Mouse (Mus musculus) hindbrain, postnatal 0 days (tissue): Measurements from ENCODE around the gene Grtp1. TPM values are rescaled to one million over a fixed set of nuclear protein-coding genes. Genes with fewer than 3 reads are reported as not detected.

Experiments
- ATAC-seq: fragments of 200-750 bp; cut with Nextera tagmentation; 2 replicates; pipeline ENCODE4 v1.8.0; 2017; ENCODE audit warnings: mild to moderate bottlenecking, moderate TSS enrichment, moderate library complexity
- DNase-seq: peaks from one replicate; pipeline ENCODE4 v3.0.0-alpha.2; 2015; ENCODE audit warnings: low spot score
- H3K27ac ChIP-seq: fragments of 300-500 bp; sonication (generic); 2 replicates; pipeline ENCODE4 v1.5.1; 2014; ENCODE audit warnings: mild to moderate bottlenecking
- H3K27me3 ChIP-seq: fragments of 300-500 bp; sonication (generic); 2 replicates; pipeline ENCODE4 v1.6.1; 2014; ENCODE audit warnings: low read length, mixed read lengths; ENCODE audit not compliant: insufficient read depth
- H3K36me3 ChIP-seq: fragments of 300-500 bp; sonication (generic); 2 replicates; pipeline ENCODE4 v1.6.1; 2014; ENCODE audit warnings: low read length, mixed read lengths; ENCODE audit not compliant: insufficient read depth
- H3K4me1 ChIP-seq: fragments of 300-500 bp; sonication (generic); 2 replicates; pipeline ENCODE4 v1.6.1; 2014; ENCODE audit warnings: antibody characterized with exemption, low read length, mixed read lengths; ENCODE audit not compliant: insufficient read depth
- H3K4me2 ChIP-seq: fragments of 300-500 bp; sonication (generic); 2 replicates; pipeline ENCODE4 v1.6.1; 2014; ENCODE audit warnings: low read depth, mild to moderate bottlenecking, low read length, moderate library complexity, mixed read lengths
- H3K4me3 ChIP-seq: fragments of 300-500 bp; sonication (generic); 2 replicates; pipeline ENCODE4 v1.5.1; 2014; ENCODE audit warnings: low read length
- H3K9ac ChIP-seq: fragments of 300-500 bp; sonication (generic); replicated peaks from 2 replicates; pipeline ENCODE4 v1.6.1; 2014; ENCODE audit warnings: mild to moderate bottlenecking, low read length, moderate library complexity, mixed read lengths
- H3K9me3 ChIP-seq: fragments of 300-500 bp; sonication (generic); 2 replicates; pipeline ENCODE4 v1.6.1; 2016; ENCODE audit warnings: low read length, mixed read lengths
- CTCF ChIP-seq: IDR thresholded peaks from 2 replicates; pipeline ENCODE4 v1.5.1; 2016; ENCODE audit warnings: antibody characterized with exemption, control low read depth, low read depth
- WGBS: fragments of 180-500 bp; shearing (Covaris S2); extraction: QIAGEN DNeasy Blood & Tissue Kit; methylation state at CpG from one replicate; pipeline ENCODE4 v1.1.7; 2014; 5-methylcytosine and 5-hydroxymethylcytosine counted together
- polyA plus RNA-seq: library from polyadenylated mRNA; unstranded; fragments of >200 nt; fragmentation: Nextera tagmentation; extraction: Ambion mirVana; gene quantifications from 2 replicates; pipeline ENCODE4 v1.2.1, GENCODE M21; 2015
- total RNA-seq: library from RNA; depleted of rRNA; stranded (reverse); fragments of >200 nt; gene quantifications from 2 replicates; pipeline ENCODE4 v1.2.3, GENCODE M21; 2014

Gene Grtp1
- total and polyA plus RNA-seq, 2 experiments from 2014 or later, result 14.8 to 17.1 TPM

- Histone ChIP-seq H3K36me3 (no peaks in the 10 kb centered on the region), H3K9ac (no peak overlapping the region; the same call in 1 of the 2 replicates), H3K4me1 (peaks cover 10% of the 10 kb centered on the region; the same call in 1 of the 2 replicates), H3K27me3 (peaks cover 15% of the 10 kb centered on the region; the same call in 1 of the 2 replicates), H3K4me2 (peak overlapping the region; percentile 79), H3K9me3 (no peaks in the 10 kb centered on the region), H3K27ac (no peak overlapping the region), H3K4me3 (peak overlapping the region; percentile 70)
- no peak for TF ChIP-seq CTCF
- WGBS, result 27% methylated on average over 14 of the region's 14 CpGs
- ATAC-seq (no peak), DNase-seq (no peak)
These were observed 897 bp downstream of the Grtp1 start for GRCm38 (mm10) chr8:13199385-13200061.

- DNase-seq (no peak), ATAC-seq (no peak)
- Histone ChIP-seq H3K27me3 (0 out of 2 replicates have a peak, but pooled peaks cover 6% of the 10 kb centered on the region), H3K4me3 (no peak overlapping the region), H3K9ac (no peak overlapping the region), H3K36me3 (no peaks in the 10 kb centered on the region), H3K4me2 (no peak overlapping the region), H3K4me1 (peaks cover 10% of the 10 kb centered on the region; the same call in 1 of the 2 replicates), H3K9me3 (no peaks in the 10 kb centered on the region), H3K27ac (no peak overlapping the region)
- WGBS, result 79% methylated on average over 5 of the region's 5 CpGs
- TF ChIP-seq CTCF, result no peak
These were observed 2.9 kb downstream of the Grtp1 start for GRCm38 (mm10) chr8:13197493-13197892.

- no peaks in the 10 kb centered on the region for H3K27me3 ChIP-seq
- no peak overlapping the region for H3K4me2 ChIP-seq
- H3K36me3 ChIP-seq, result no peaks in the 10 kb centered on the region
- DNase-seq (peak; percentile 20), ATAC-seq (peak; percentile 67; the same call in 1 of the 2 replicates)
- H3K4me3 ChIP-seq, result no peak overlapping the region
- no peaks in the 10 kb centered on the region for H3K9me3 ChIP-seq
- peaks cover 3% of the 10 kb centered on the region; the same call in 1 of the 2 replicates for H3K4me1 ChIP-seq
- H3K27ac ChIP-seq, result peak overlapping the region; percentile 70; the same call in 1 of the 2 replicates
- peak overlapping the region; percentile 37; the same call in 1 of the 2 replicates for H3K9ac ChIP-seq
- TF ChIP-seq CTCF, result no peak
- WGBS, result 31% methylated on average over 10 of the region's 10 CpGs
These were observed 5.6 kb downstream of the Grtp1 start for GRCm38 (mm10) chr8:13194818-13195217.

- no peak for DNase-seq
- Histone ChIP-seq H3K9ac (no peak overlapping the region), H3K9me3 (no peaks in the 10 kb centered on the region), H3K36me3 (no peaks in the 10 kb centered on the region), H3K4me3 (no peak overlapping the region), H3K4me1 (no peaks in the 10 kb centered on the region), H3K27ac (no peak overlapping the region), H3K27me3 (no peaks in the 10 kb centered on the region), H3K4me2 (no peak overlapping the region)
- ATAC-seq, result no peak
- no peak for TF ChIP-seq CTCF
- 91% methylated on average over 8 of the region's 8 CpGs for WGBS
These were observed 10.2 kb downstream of the Grtp1 start for GRCm38 (mm10) chr8:13190235-13190634.

- H3K4me1 ChIP-seq, result no peaks in the 10 kb centered on the region
- no peak overlapping the region for H3K4me2 ChIP-seq
- H3K36me3 ChIP-seq, result no peaks in the 10 kb centered on the region
- H3K9me3 ChIP-seq, result no peaks in the 10 kb centered on the region
- no peak for TF ChIP-seq CTCF
- no peak overlapping the region for H3K27ac ChIP-seq
- ATAC-seq, result no peak
- H3K4me3 ChIP-seq, result no peak overlapping the region
- 100% methylated on average over 1 of the region's 1 CpGs for WGBS
- DNase-seq, result no peak
- H3K27me3 ChIP-seq, result no peaks in the 10 kb centered on the region
- H3K9ac ChIP-seq, result no peak overlapping the region
These were observed 11.6 kb downstream of the Grtp1 start for GRCm38 (mm10) chr8:13188857-13189256.

GRCm38 (mm10) chr8:13188052-13188555, 12.3 kb downstream of the Grtp1 start:
- Histone ChIP-seq H3K4me2 (no peak overlapping the region), H3K4me3 (no peak overlapping the region), H3K36me3 (no peaks in the 10 kb centered on the region), H3K9me3 (no peaks in the 10 kb centered on the region), H3K9ac (no peak overlapping the region), H3K4me1 (no peaks in the 10 kb centered on the region), H3K27me3 (no peaks in the 10 kb centered on the region), H3K27ac (no peak overlapping the region)
- DNase-seq (no peak), ATAC-seq (no peak)
- no peak for TF ChIP-seq CTCF
- WGBS, result 86% methylated on average over 13 of the region's 13 CpGs

- H3K4me3 ChIP-seq, result no peak overlapping the region
- H3K27ac ChIP-seq, result no peak overlapping the region
- no peak overlapping the region for H3K4me2 ChIP-seq
- 47% methylated on average over 7 of the region's 7 CpGs for WGBS
- H3K4me1 ChIP-seq, result no peaks in the 10 kb centered on the region
- no peak overlapping the region for H3K9ac ChIP-seq
- H3K36me3 ChIP-seq, result no peaks in the 10 kb centered on the region
- no peaks in the 10 kb centered on the region for H3K27me3 ChIP-seq
- H3K9me3 ChIP-seq, result no peaks in the 10 kb centered on the region
- ATAC-seq (no peak), DNase-seq (no peak)
- no peak for TF ChIP-seq CTCF
These were observed 12.8 kb downstream of the Grtp1 start for GRCm38 (mm10) chr8:13187638-13188037.
